Mouse (Mus musculus): ENCODE data around the gene Mecom.

GRCm38 (mm10) chr3:30150071-30150470, 397.7 kb downstream of the Mecom start:
- no peak for TF ChIP-seq TAL1 (IDR thresholded peaks at IDR 0.05; ENCODE audit: low read length)
- no peak for TF ChIP-seq GATA1 (IDR thresholded peaks at IDR 0.05; ENCODE audit: low read length)
